Mouse (Mus musculus): ENCODE results near the gene Bud23. TPM values are rescaled to one million over a fixed set of nuclear protein-coding genes. Genes with fewer than 3 reads are reported as not detected.
"Not testable (repeated sequence)": the region's sequence is repeated elsewhere in the genome, so short reads cannot be mapped to it uniquely, and the experiment has no call there.

Bud23 gene
- polyA plus RNA-seq, 1 experiment from 2014 or later = 137 TPM

- 90% methylated on average over 3 of the region's 3 CpGs for WGBS
- peaks cover 25% of the 10 kb centered on the region for H3K4me1 ChIP-seq
- no peaks in the 10 kb centered on the region for H3K27me3 ChIP-seq
- peak overlapping the region; percentile 95; the same call in 1 of the 2 replicates for H3K4me2 ChIP-seq
- peaks cover 45% of the 10 kb centered on the region for H3K36me3 ChIP-seq
- 0 out of 2 replicates have a peak overlapping the region, but pooled peaks have one; percentile 2 for H3K4me3 ChIP-seq (replicated peaks)
- ATAC-seq (replicated peaks; ENCODE audit: low FRiP score) = no peak
- H3K9me3 ChIP-seq (replicated peaks) = no peaks in the 10 kb centered on the region
- no peak overlapping the region for H3K27ac ChIP-seq
- no peak overlapping the region for H3K9ac ChIP-seq
Observed at GRCm38 (mm10) chr5:135066008-135066407, 1.2 kb upstream of the Bud23 start.

DNA sequence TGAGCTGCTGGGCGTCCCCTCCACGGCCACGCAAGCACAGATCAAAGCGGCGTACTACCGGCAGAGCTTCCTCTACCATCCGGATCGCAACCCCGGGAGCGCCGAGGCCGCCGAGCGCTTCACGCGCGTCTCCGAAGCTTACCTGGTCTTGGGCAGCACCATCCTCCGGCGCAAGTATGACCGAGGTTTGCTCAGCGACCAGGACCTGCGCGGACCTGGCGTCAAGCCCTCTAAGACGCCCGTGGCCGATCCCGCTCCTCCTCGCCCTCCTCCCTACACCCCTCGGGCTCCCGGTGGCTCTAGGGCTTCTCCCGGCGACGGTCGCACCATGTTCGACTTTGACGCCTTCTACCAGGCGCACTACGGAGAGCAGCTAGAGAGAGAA, 385 bp downstream of the Bud23 start:
- WGBS = under 1% methylated on average over 40 of the region's 40 CpGs
- H3K27ac ChIP-seq = peak overlapping the region; percentile 70
- H3K9ac ChIP-seq = peak overlapping the region; percentile 88

DNA sequence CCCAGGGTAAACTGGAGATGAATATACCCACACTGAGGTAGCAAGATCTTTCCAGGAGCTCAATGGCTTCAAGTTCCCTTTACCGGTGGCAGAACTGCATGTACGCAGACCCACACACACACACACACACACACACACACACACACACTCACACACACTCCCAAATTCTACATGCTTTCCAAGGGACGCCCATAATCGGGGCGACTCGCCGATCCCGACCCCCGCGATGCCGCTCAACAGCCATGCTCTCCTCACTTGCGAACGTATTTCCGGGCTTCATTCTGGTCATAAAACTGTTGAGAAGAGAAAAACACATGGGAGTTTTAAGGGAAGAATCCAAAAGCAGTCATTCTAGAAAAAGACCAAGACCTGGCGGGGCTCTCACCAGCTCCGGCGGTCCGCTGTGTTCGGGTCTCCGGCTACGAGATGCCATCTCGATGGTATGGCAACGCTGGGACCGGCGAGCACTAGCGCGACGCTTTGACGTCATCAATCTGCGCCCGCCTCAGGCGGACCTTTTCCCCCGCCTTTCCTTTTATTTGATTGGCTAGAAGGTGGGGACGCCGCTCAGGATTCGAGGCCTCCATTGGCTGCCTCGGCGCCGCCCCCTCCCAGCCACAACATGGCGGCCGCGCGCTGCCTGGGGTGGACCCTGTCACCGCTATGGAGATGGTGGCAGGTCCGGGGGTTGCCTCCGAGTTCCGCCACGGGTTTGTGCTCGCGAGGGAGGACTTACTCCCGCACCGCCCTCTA, 954 bp downstream of the Bud23 start, which contains the start of gene Dnajc30:
Dnajc30 (plus strand) TSS at position 574 of the 753 bp plus-strand sequence.
- Histone ChIP-seq H3K36me3 (peaks cover 64% of the 10 kb centered on the region), H3K4me1 (peaks cover 25% of the 10 kb centered on the region), H3K4me2 (peak within 1 kb of the TSS; percentile 95), H3K4me3 (replicated peaks) (peak within 1 kb of the TSS; percentile 88), H3K9ac (peak within 1 kb of the TSS; percentile 88), H3K9me3 (replicated peaks) (no peaks in the 10 kb centered on the region), H3K27ac (peak within 1 kb of the TSS; percentile 70), H3K27me3 (no peaks in the 10 kb centered on the region)
- WGBS = under 1% methylated on average over 52 of the region's 52 CpGs
- peak; percentile 98 for ATAC-seq (replicated peaks; ENCODE audit: low FRiP score)

More for the DNA sequence above, 385 bp downstream of the Bud23 start:
- peaks cover 25% of the 10 kb centered on the region for H3K4me1 ChIP-seq
- H3K4me2 ChIP-seq = peak overlapping the region; percentile 95
- no peaks in the 10 kb centered on the region for H3K27me3 ChIP-seq
- peak; percentile 45 for ATAC-seq (replicated peaks; ENCODE audit: low FRiP score)
- peaks cover 58% of the 10 kb centered on the region for H3K36me3 ChIP-seq
- peak overlapping the region; percentile 88 for H3K4me3 ChIP-seq (replicated peaks)
- no peaks in the 10 kb centered on the region for H3K9me3 ChIP-seq (replicated peaks)

DNA sequence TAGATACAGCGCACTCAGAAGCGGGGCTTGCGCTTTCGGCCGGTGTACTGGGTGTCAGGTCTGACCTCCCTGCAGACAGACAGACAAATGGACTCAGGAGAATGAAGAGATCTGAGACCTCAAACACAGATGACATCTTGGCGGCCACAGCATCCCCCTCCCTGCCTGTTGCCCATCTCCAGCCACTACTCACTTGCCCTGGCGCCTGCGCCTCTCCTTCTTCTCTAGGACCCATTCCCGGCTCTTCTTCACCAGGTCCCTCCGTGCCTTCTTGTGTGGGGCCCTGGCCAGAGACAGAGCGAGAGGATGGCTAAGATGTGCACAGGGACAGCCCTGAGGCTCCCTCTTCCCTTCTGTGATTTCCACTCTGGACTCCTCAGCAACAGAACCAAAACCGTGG, 11.4 kb downstream of the Bud23 start:
- Histone ChIP-seq H3K36me3 (peaks cover 90% of the 10 kb centered on the region), H3K4me2 (no peak overlapping the region), H3K27me3 (no peaks in the 10 kb centered on the region), H3K4me1 (no peaks in the 10 kb centered on the region), H3K27ac (no peak overlapping the region), H3K9ac (no peak overlapping the region), H3K9me3 (replicated peaks) (no peaks in the 10 kb centered on the region), H3K4me3 (replicated peaks) (no peak overlapping the region)
- 95% methylated on average over 12 of the region's 12 CpGs for WGBS
- ATAC-seq (replicated peaks; ENCODE audit: low FRiP score) = no peak

GRCm38 (mm10) chr5:135049268-135049667, 15.5 kb downstream of the Bud23 start:
- not testable (repeated sequence) for H3K4me2 ChIP-seq; H3K9me3 ChIP-seq (replicated peaks); H3K27ac ChIP-seq; H3K4me3 ChIP-seq (replicated peaks); H3K9ac ChIP-seq; ATAC-seq (replicated peaks; ENCODE audit: low FRiP score); H3K4me1 ChIP-seq; H3K27me3 ChIP-seq
- peaks cover 86% of the 10 kb centered on the region for H3K36me3 ChIP-seq
- 90% methylated on average over 6 of the region's 6 CpGs for WGBS

- H3K4me3 ChIP-seq (replicated peaks) = no peak overlapping the region
- H3K4me1 ChIP-seq = no peaks in the 10 kb centered on the region
- 91% methylated on average over 5 of the region's 5 CpGs for WGBS
- no peaks in the 10 kb centered on the region for H3K9me3 ChIP-seq (replicated peaks)
- H3K27me3 ChIP-seq = no peaks in the 10 kb centered on the region
- 0 out of 2 replicates have a peak, but pooled peaks have one; percentile 43 for ATAC-seq (replicated peaks; ENCODE audit: low FRiP score)
- H3K27ac ChIP-seq = no peak overlapping the region
- H3K4me2 ChIP-seq = no peak overlapping the region
- no peak overlapping the region for H3K9ac ChIP-seq
- peaks cover 83% of the 10 kb centered on the region for H3K36me3 ChIP-seq
Observed at GRCm38 (mm10) chr5:135048539-135048938, 16.2 kb downstream of the Bud23 start.

GRCm38 (mm10) chr5:135044575-135044974, 20.2 kb downstream of the Bud23 start:
- Histone ChIP-seq H3K4me3 (replicated peaks) (no peak overlapping the region), H3K27me3 (no peaks in the 10 kb centered on the region), H3K9ac (no peak overlapping the region), H3K27ac (no peak overlapping the region), H3K4me1 (peaks cover 4% of the 10 kb centered on the region; the same call in 1 of the 2 replicates), H3K36me3 (peaks cover 63% of the 10 kb centered on the region), H3K4me2 (no peak overlapping the region), H3K9me3 (replicated peaks) (no peaks in the 10 kb centered on the region)
- whole genome bisulfite sequencing = 86% methylated on average over 3 of the region's 3 CpGs
- ATAC-seq (replicated peaks; ENCODE audit: low FRiP score) = no peak

DNA sequence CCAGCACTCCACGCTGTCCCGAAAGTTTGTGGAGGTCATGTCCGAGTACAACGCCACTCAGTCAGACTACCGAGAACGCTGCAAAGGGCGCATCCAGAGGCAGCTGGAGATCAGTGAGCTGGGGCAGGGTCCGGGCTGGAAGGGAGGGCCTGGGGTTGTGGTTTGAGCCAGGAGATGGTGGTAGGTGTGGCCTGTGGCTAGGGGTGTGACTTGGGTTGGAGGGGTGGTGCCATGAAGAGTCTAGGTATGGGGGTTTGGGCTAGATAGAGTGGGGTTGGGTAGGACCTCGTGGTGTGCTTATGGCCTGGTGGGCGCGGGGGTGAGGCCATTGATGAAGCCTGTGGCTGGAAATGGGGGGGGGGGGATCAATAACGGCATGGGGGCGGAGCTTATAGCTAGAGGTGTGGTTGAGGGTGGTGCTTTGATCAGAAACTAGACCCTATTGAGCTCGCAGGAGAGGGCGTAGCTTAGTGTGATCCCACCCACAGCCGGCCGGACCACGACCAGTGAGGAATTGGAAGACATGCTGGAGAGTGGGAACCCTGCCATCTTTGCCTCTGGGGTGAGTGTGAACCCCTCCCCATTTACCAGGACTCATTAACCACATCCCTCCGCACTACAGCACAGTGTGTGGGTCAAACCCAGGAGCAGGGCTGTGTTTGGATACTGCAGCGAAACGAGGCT, 22.5 kb downstream of the Bud23 start:
- 0 out of 2 replicates have a peak, but pooled peaks have one; percentile 18 for ATAC-seq (replicated peaks; ENCODE audit: low FRiP score)
- no peak overlapping the region for H3K27ac ChIP-seq
- H3K4me3 ChIP-seq (replicated peaks) = no peak overlapping the region
- no peak overlapping the region for H3K9ac ChIP-seq
- H3K36me3 ChIP-seq = peaks cover 64% of the 10 kb centered on the region
- H3K4me2 ChIP-seq = peak overlapping the region; percentile 36
- H3K9me3 ChIP-seq (replicated peaks) = no peaks in the 10 kb centered on the region
- peaks cover 4% of the 10 kb centered on the region; the same call in 1 of the 2 replicates for H3K4me1 ChIP-seq
- no peaks in the 10 kb centered on the region for H3K27me3 ChIP-seq
- WGBS = 37% methylated on average over 21 of the region's 21 CpGs

DNA sequence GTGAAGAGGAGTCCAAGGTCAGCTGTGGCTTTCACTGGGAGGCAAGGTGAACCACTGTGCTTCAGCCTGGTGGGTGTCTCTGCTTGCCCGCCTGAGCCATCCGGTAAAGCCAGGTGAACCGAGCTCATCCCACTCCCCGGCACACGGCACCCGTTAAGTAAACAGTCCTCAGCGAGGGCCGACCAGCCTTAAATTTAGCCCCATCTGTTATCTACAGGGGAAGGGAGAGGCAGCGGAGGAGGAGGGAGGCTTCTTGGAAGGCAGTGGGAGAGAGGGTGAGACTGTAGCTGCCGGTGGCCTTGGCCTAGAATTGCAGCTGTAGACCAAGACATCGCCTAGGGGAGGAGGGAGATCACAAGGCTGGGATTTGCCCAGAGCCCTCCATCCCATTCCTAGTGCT, 24.0 kb downstream of the Bud23 start:
- no peak for ATAC-seq (replicated peaks; ENCODE audit: low FRiP score)
- WGBS = 61% methylated on average over 11 of the region's 11 CpGs
- Histone ChIP-seq H3K27ac (no peak overlapping the region), H3K4me3 (replicated peaks) (no peak overlapping the region), H3K4me1 (peaks cover 4% of the 10 kb centered on the region; the same call in 1 of the 2 replicates), H3K9me3 (replicated peaks) (no peaks in the 10 kb centered on the region), H3K27me3 (no peaks in the 10 kb centered on the region), H3K9ac (no peak overlapping the region), H3K36me3 (peaks cover 59% of the 10 kb centered on the region), H3K4me2 (no peak overlapping the region)

DNA sequence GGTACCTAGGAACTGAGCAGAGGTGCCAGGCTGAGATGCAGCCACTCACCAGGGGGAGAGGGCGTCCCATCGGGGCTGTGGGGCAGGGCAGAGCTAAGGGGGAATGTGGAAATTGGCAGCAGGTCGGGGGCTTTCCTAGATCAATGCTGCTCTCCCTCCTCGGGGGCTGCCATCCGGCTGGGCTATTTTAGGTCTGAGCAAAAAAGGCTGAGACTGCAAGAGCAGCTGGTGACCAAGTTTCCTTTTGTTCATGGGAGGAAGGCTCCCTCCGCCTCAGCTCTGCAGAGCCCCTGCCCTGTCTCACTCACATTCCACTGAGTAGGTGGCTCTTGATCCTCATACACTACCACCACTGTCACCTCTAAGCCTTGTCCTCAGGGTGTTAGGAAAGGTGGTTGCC, 24.7 kb downstream of the Bud23 start:
- Histone ChIP-seq H3K4me2 (no peak overlapping the region), H3K36me3 (peaks cover 52% of the 10 kb centered on the region), H3K4me3 (replicated peaks) (no peak overlapping the region), H3K27ac (0 out of 2 replicates have a peak overlapping the region, but pooled peaks have one; percentile 6), H3K9ac (no peak overlapping the region), H3K9me3 (replicated peaks) (no peaks in the 10 kb centered on the region), H3K27me3 (no peaks in the 10 kb centered on the region), H3K4me1 (peaks cover 4% of the 10 kb centered on the region; the same call in 1 of the 2 replicates)
- ATAC-seq (replicated peaks; ENCODE audit: low FRiP score) = no peak
- 56% methylated on average over 6 of the region's 6 CpGs for WGBS

- Histone ChIP-seq H3K27me3 (no peaks in the 10 kb centered on the region), H3K4me3 (replicated peaks) (no peak overlapping the region), H3K9ac (no peak overlapping the region), H3K9me3 (replicated peaks) (no peaks in the 10 kb centered on the region), H3K36me3 (peaks cover 47% of the 10 kb centered on the region), H3K27ac (0 out of 2 replicates have a peak overlapping the region, but pooled peaks have one; percentile 6), H3K4me2 (no peak overlapping the region), H3K4me1 (peaks cover 4% of the 10 kb centered on the region; the same call in 1 of the 2 replicates)
- ATAC-seq (replicated peaks; ENCODE audit: low FRiP score) = no peak
- WGBS = 85% methylated on average over 9 of the region's 9 CpGs
Observed at GRCm38 (mm10) chr5:135039541-135039940, 25.2 kb downstream of the Bud23 start.

DNA sequence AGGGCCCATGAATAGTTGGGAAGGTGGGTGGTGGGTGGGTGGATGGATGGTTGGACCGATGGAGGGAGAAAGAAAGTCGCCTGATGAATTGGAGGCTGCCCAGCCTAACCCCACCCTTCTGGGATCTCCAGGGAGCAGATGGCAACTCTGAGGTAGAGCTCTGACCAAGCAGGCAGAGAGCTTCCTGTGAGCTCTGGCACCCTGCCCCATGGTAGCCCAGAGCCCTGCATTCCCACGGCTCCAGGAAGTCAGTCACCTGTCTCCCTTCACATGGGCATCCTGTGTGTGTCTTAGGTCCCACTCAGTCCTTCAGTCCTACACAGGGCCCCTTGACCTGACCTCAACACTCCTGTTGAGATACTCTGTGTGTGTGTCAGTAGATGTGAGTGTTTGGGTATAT, 26.8 kb downstream of the Bud23 start:
- no peaks in the 10 kb centered on the region for H3K9me3 ChIP-seq (replicated peaks)
- ATAC-seq (replicated peaks; ENCODE audit: low FRiP score) = no peak
- peaks cover 43% of the 10 kb centered on the region for H3K36me3 ChIP-seq
- 84% methylated on average over 3 of the region's 3 CpGs for WGBS
- no peak overlapping the region for H3K4me2 ChIP-seq
- H3K9ac ChIP-seq = no peak overlapping the region
- no peaks in the 10 kb centered on the region for H3K27me3 ChIP-seq
- H3K27ac ChIP-seq = no peak overlapping the region
- H3K4me3 ChIP-seq (replicated peaks) = no peak overlapping the region
- H3K4me1 ChIP-seq = peaks cover 4% of the 10 kb centered on the region; the same call in 1 of the 2 replicates

Data from kidney, embryonic 15.5 days (tissue).